Mouse (Mus musculus) intestine, postnatal 0 days (tissue): Measurements from ENCODE around the gene P2ry6. TPM values are rescaled to one million over a fixed set of nuclear protein-coding genes. Genes with fewer than 3 reads are reported as not detected.

Experiments
- ATAC-seq: fragments of 200-750 bp; cut with Nextera tagmentation; 2 replicates; pipeline ENCODE4 v1.8.0; 2017; ENCODE audit warnings: mild to moderate bottlenecking, moderate TSS enrichment, moderate library complexity
- H3K27ac ChIP-seq: fragments of 300-500 bp; sonication (generic); 2 replicates; pipeline ENCODE4 v1.5.1; 2014; ENCODE audit warnings: mild to moderate bottlenecking, low read depth, low read length, moderate library complexity
- H3K27me3 ChIP-seq: fragments of 300-500 bp; sonication (generic); replicated peaks from 2 replicates; pipeline ENCODE4 v1.6.1; 2014; ENCODE audit warnings: low read length, mixed read lengths; ENCODE audit not compliant: control insufficient read depth, insufficient read depth
- H3K36me3 ChIP-seq: fragments of 300-500 bp; sonication (generic); 2 replicates; pipeline ENCODE4 v1.6.1; 2014; ENCODE audit warnings: mild to moderate bottlenecking, moderate library complexity; ENCODE audit not compliant: control insufficient read depth, insufficient read depth
- H3K4me1 ChIP-seq: fragments of 300-500 bp; sonication (generic); replicated peaks from 2 replicates; pipeline ENCODE4 v1.6.1; 2014; ENCODE audit warnings: antibody characterized with exemption, low read length, mixed read lengths; ENCODE audit not compliant: control insufficient read depth, insufficient read depth
- H3K4me2 ChIP-seq: fragments of 300-500 bp; sonication (generic); replicated peaks from 2 replicates; pipeline ENCODE4 v1.6.1; 2014; ENCODE audit warnings: low read depth, mild to moderate bottlenecking, moderate library complexity
- H3K4me3 ChIP-seq: fragments of 300-500 bp; sonication (generic); 2 replicates; pipeline ENCODE4 v1.5.1; 2014; ENCODE audit warnings: low read depth, low read length
- H3K9ac ChIP-seq: fragments of 300-500 bp; sonication (generic); 2 replicates; pipeline ENCODE4 v1.6.1; 2014; ENCODE audit warnings: mild to moderate bottlenecking, low read depth, low read length
- H3K9me3 ChIP-seq: fragments of 300-500 bp; sonication (generic); 2 replicates; pipeline ENCODE4 v1.6.1; 2016; ENCODE audit warnings: mixed run types; ENCODE audit not compliant: control insufficient read depth
- CTCF ChIP-seq: sonication (generic); IDR thresholded peaks from 2 replicates; pipeline ENCODE4 v1.5.1; 2016; ENCODE audit warnings: low read depth, mild to moderate bottlenecking, control low read depth, antibody characterized with exemption, moderate library complexity
- WGBS: fragments of 180-500 bp; shearing (Covaris S2); extraction: QIAGEN DNeasy Blood & Tissue Kit; methylation state at CpG from one replicate; pipeline ENCODE4 v1.1.7; 2014; 5-methylcytosine and 5-hydroxymethylcytosine counted together
- polyA plus RNA-seq: library from polyadenylated mRNA; unstranded; fragments of >200 nt; fragmentation: Nextera tagmentation; extraction: Ambion mirVana; gene quantifications from 2 replicates; pipeline ENCODE4 v1.2.1, GENCODE M21; 2015

The P2ry6 gene
- polyA plus RNA-seq, 1 experiment from 2014 or later: 5.7 TPM

DNA sequence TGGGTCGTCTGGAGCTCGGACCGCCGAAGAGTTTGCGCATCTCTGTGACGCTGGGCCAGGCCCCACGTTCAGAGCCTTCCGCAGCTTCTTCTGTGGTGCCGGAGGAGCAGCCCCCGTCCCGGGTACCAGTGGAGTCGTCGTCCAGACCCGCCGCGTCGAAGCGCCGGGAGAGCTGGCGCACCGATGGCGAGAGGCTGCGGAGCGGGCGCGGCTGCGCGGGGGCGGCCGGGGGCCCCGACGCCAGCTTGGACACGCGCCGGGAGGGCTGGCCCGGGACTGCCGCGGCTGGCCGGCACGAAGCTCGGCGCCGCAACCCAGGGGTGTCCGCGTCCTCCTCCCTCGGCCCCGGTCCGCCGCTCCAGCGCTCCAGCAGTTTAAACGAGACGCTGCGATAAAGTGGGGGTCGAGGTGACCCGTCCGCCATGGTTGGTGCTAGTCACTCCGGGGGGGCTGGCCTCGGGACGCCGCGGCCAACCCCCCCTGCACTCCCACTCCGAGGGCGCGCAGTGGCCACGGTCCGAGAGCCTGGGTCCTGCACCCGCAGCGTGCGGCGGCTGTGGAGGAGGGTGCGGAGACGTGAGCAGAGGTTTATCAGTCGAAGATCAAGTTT lies 43.0 kb downstream of the P2ry6 start:
- no peak for ATAC-seq
- Histone ChIP-seq H3K27me3 (peaks cover 21% of the 10 kb centered on the region), H3K27ac (peak overlapping the region; percentile 85), H3K4me1 (peaks cover 2% of the 10 kb centered on the region; the same call in 1 of the 2 replicates), H3K4me3 (peak overlapping the region; percentile 58), H3K4me2 (peak overlapping the region; percentile 90), H3K9me3 (no peaks in the 10 kb centered on the region), H3K36me3 (no peaks in the 10 kb centered on the region; the same call in 1 of the 2 replicates), H3K9ac (peak overlapping the region; percentile 75)
- no peak for TF ChIP-seq CTCF
- under 1% methylated on average over 63 of the region's 73 CpGs for WGBS

GRCm38 (mm10) chr7:100930619-100931315 lies 43.7 kb downstream of the P2ry6 start:
- Histone ChIP-seq H3K4me1 (peaks cover 2% of the 10 kb centered on the region; the same call in 1 of the 2 replicates), H3K27me3 (peaks cover 21% of the 10 kb centered on the region), H3K9me3 (no peaks in the 10 kb centered on the region), H3K27ac (peak overlapping the region; percentile 85), H3K4me3 (peak overlapping the region; percentile 58), H3K4me2 (peak overlapping the region; percentile 90), H3K36me3 (no peaks in the 10 kb centered on the region; the same call in 1 of the 2 replicates), H3K9ac (peak overlapping the region; percentile 75)
- ATAC-seq: no peak
- WGBS: 10% methylated on average over 53 of the region's 53 CpGs
- TF ChIP-seq CTCF: no peak

- Histone ChIP-seq H3K36me3 (no peaks in the 10 kb centered on the region; the same call in 1 of the 2 replicates), H3K9ac (peak overlapping the region; percentile 75; the same call in 1 of the 2 replicates), H3K4me1 (peaks cover 5% of the 10 kb centered on the region), H3K4me3 (peak overlapping the region; percentile 58), H3K4me2 (peak overlapping the region; percentile 90), H3K27me3 (peaks cover 21% of the 10 kb centered on the region), H3K9me3 (no peaks in the 10 kb centered on the region), H3K27ac (no peak overlapping the region)
- no peak for TF ChIP-seq CTCF
- 70% methylated on average over 19 of the region's 19 CpGs for WGBS
- ATAC-seq: no peak
Observed at GRCm38 (mm10) chr7:100929639-100930303, 44.7 kb downstream of the P2ry6 start.

- no peak overlapping the region for H3K27ac ChIP-seq
- H3K4me2 ChIP-seq: peak overlapping the region; percentile 90
- peak overlapping the region; percentile 31; the same call in 1 of the 2 replicates for H3K9ac ChIP-seq
- peaks cover 21% of the 10 kb centered on the region for H3K27me3 ChIP-seq
- TF ChIP-seq CTCF: no peak
- H3K36me3 ChIP-seq: no peaks in the 10 kb centered on the region; the same call in 1 of the 2 replicates
- H3K4me3 ChIP-seq: peak overlapping the region; percentile 58
- H3K9me3 ChIP-seq: no peaks in the 10 kb centered on the region
- WGBS: 51% methylated on average over 9 of the region's 9 CpGs
- H3K4me1 ChIP-seq: peaks cover 5% of the 10 kb centered on the region
- no peak for ATAC-seq
Observed at GRCm38 (mm10) chr7:100928456-100928855, 46.0 kb downstream of the P2ry6 start.

- H3K4me1 ChIP-seq: peaks cover 5% of the 10 kb centered on the region
- H3K27me3 ChIP-seq: peaks cover 21% of the 10 kb centered on the region
- 26% methylated on average over 7 of the region's 7 CpGs for WGBS
- peak overlapping the region; percentile 90 for H3K4me2 ChIP-seq
- no peaks in the 10 kb centered on the region for H3K9me3 ChIP-seq
- H3K4me3 ChIP-seq: peak overlapping the region; percentile 58
- no peak for ATAC-seq
- H3K9ac ChIP-seq: peak overlapping the region; percentile 40; the same call in 1 of the 2 replicates
- no peak for TF ChIP-seq CTCF
- H3K27ac ChIP-seq: no peak overlapping the region
- H3K36me3 ChIP-seq: peaks cover 4% of the 10 kb centered on the region; the same call in 1 of the 2 replicates
Observed at GRCm38 (mm10) chr7:100927287-100928000, 47.0 kb downstream of the P2ry6 start.
